Mouse (Mus musculus) forebrain, embryonic 13.5 days (tissue): Measurements from ENCODE around the gene H2afv. TPM values are rescaled to one million over a fixed set of nuclear protein-coding genes. Genes with fewer than 3 reads are reported as not detected.

ENCODE experiments used
- ATAC-seq: fragments of 200-750 bp; cut with Nextera tagmentation; 2 replicates; pipeline ENCODE4 v1.8.0; 2017
- H3K27ac ChIP-seq: fragments of 300-500 bp; sonication (generic); 2 replicates; pipeline ENCODE4 v1.5.1; 2015; ENCODE audit warnings: inconsistent platforms, mild to moderate bottlenecking, moderate library complexity
- H3K27me3 ChIP-seq: fragments of 300-500 bp; sonication (generic); 2 replicates; pipeline ENCODE4 v1.6.1; 2015; ENCODE audit warnings: mild to moderate bottlenecking, inconsistent platforms
- H3K36me3 ChIP-seq: fragments of 300-500 bp; sonication (generic); 2 replicates; pipeline ENCODE4 v1.6.1; 2015; ENCODE audit warnings: mild to moderate bottlenecking, inconsistent platforms; ENCODE audit not compliant: poor library complexity, severe bottlenecking
- H3K4me1 ChIP-seq: fragments of 300-500 bp; sonication (generic); 2 replicates; pipeline ENCODE4 v1.6.1; 2015; ENCODE audit warnings: inconsistent platforms
- H3K4me2 ChIP-seq: fragments of 300-500 bp; sonication (generic); 2 replicates; pipeline ENCODE4 v1.6.1; 2015; ENCODE audit warnings: inconsistent platforms, mild to moderate bottlenecking, moderate library complexity
- H3K4me3 ChIP-seq: fragments of 300-500 bp; sonication (generic); 2 replicates; pipeline ENCODE4 v1.5.1; 2015; ENCODE audit warnings: mild to moderate bottlenecking, inconsistent platforms
- H3K9ac ChIP-seq: fragments of 300-500 bp; sonication (generic); 2 replicates; pipeline ENCODE4 v1.6.1; 2015; ENCODE audit warnings: mild to moderate bottlenecking, inconsistent platforms
- H3K9me3 ChIP-seq: fragments of 300-500 bp; sonication (generic); replicated peaks from 2 replicates; pipeline ENCODE4 v1.6.1; 2016; ENCODE audit warnings: inconsistent platforms
- WGBS: fragments of 180-500 bp; shearing (Covaris S2); methylation state at CpG from one replicate; pipeline ENCODE4 v1.1.7; 2015; 5-methylcytosine and 5-hydroxymethylcytosine counted together
- polyA plus RNA-seq: library from polyadenylated mRNA; unstranded; fragments of >200 nt; fragmentation: Nextera tagmentation; extraction: Ambion mirVana; gene quantifications from 2 replicates; pipeline ENCODE4 v1.2.1, GENCODE M21; 2015

The H2afv gene
- polyA plus RNA-seq: 942 and 1,061 TPM in 2 replicates

DNA sequence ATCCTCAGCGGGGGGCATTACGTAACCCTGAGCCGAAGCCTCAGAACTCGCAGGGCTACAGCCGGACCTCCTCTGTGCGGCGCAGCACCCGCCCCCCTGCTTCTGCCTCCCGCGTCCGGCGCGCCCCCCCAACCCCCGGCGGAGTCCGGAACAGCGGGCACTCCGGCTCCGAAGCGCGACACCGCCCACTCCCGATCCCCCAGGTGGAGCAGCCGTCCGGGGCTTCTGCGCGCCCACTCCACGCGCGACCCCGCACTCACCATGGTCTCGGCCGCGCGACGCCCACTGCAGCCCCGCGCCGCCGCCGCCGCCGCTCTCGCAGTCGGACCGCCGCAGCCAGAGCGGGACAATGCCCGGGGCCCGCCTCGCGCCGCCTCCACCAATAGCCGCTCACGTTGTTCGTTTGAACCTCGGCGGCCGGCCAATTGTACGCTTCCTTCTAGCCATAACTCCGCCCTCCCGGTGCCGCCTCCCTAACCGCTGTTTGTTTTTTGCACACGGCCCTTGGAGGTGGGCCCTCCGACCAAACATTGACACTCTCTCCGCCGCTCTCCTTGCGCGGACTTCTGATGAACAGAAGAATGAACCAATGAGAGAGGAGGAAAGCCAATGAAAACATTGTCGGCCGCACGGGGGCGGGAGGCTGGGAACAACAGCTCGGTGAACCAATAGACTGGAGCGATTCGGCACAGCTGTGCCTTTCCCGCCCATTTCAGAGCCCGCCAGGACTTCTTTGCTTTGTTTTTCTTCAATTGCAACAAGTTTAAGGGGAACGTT lies at the start of gene H2afv:
Gene H2afv (minus strand): TSS at position 367 of the 777 bp plus-strand sequence.
- H3K27me3 ChIP-seq: no peaks in the 10 kb centered on the region
- peak within 1 kb of the TSS; percentile 94 for H3K27ac ChIP-seq
- under 1% methylated on average over 79 of the region's 80 CpGs for WGBS
- H3K36me3 ChIP-seq: peaks cover 11% of the 10 kb centered on the region; the same call in 1 of the 2 replicates
- no peaks in the 10 kb centered on the region for H3K9me3 ChIP-seq
- peak; percentile 99 for ATAC-seq
- H3K4me2 ChIP-seq: peak within 1 kb of the TSS; percentile 68
- peak within 1 kb of the TSS; percentile 70 for H3K4me3 ChIP-seq
- H3K4me1 ChIP-seq: peaks cover 21% of the 10 kb centered on the region
- peak within 1 kb of the TSS; percentile 83 for H3K9ac ChIP-seq

DNA sequence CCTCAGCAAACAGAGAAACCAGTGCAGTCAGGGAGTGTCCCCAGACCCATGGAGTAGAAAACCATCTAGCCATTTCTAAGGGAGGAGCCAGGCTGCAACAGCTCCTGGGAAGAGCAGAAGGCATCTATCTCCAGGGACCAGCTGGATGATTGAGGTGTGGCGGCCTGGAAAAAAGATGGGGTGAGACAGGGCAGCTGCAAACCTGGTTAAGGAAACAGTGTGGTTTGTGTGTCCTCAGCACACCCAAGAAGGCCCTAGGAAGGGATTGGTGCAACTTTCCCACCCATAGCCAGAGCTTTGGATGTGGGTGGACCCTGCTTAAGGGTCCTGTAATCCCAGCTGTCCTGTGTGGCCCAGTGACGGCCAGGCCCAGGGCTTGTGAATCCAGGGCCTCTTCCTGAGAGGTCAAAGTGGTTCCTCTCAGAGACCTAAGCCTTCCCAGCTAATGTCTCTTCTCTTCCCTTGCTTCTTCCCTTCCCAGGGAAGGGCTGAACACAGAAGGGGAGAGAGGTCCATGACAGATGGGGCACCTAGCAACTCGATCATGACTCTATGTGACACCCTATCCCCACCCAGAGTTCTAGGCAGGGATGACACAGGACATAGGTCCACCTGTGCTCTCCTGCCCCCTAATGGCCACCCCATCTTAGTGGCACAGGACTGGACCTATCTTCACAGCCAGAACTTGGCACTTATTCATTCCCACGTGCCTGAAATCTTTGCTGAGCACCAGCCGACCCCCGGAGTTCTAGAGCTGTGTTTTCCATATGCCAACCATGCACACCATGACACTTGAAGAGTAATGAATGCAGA lies 45.7 kb upstream of the H2afv start:
- no peaks in the 10 kb centered on the region for H3K9me3 ChIP-seq
- no peak overlapping the region for H3K4me2 ChIP-seq
- H3K4me1 ChIP-seq: no peaks in the 10 kb centered on the region
- no peak overlapping the region for H3K9ac ChIP-seq
- no peak overlapping the region for H3K4me3 ChIP-seq
- no peaks in the 10 kb centered on the region for H3K36me3 ChIP-seq
- H3K27me3 ChIP-seq: no peaks in the 10 kb centered on the region
- ATAC-seq: no peak
- WGBS: 57% methylated on average over 6 of the region's 6 CpGs
- no peak overlapping the region for H3K27ac ChIP-seq

DNA sequence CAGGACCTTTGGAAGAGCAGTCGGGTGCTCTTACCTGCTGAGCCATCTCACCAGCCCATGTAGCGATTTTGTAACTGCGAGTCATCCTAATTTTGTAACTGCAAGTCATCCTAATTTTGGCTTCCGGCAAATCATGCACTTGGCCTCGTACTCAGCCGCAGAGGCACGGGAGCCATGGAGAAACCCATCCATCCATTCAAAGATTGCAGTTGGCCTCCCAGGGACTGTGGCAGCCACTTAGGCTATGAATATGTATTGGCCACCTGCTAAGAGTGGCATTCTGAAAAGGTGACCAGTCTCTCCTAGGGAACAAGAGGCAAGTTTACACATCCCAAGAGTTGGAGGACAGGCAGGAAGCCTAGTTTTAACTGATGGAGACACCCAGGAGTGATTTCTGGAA lies 45.0 kb upstream of the H2afv start:
- Histone ChIP-seq H3K27me3 (no peaks in the 10 kb centered on the region), H3K4me3 (no peak overlapping the region), H3K36me3 (no peaks in the 10 kb centered on the region), H3K4me2 (no peak overlapping the region), H3K4me1 (no peaks in the 10 kb centered on the region), H3K9me3 (no peaks in the 10 kb centered on the region), H3K27ac (no peak overlapping the region), H3K9ac (no peak overlapping the region)
- 78% methylated on average over 7 of the region's 7 CpGs for WGBS
- ATAC-seq: no peak

DNA sequence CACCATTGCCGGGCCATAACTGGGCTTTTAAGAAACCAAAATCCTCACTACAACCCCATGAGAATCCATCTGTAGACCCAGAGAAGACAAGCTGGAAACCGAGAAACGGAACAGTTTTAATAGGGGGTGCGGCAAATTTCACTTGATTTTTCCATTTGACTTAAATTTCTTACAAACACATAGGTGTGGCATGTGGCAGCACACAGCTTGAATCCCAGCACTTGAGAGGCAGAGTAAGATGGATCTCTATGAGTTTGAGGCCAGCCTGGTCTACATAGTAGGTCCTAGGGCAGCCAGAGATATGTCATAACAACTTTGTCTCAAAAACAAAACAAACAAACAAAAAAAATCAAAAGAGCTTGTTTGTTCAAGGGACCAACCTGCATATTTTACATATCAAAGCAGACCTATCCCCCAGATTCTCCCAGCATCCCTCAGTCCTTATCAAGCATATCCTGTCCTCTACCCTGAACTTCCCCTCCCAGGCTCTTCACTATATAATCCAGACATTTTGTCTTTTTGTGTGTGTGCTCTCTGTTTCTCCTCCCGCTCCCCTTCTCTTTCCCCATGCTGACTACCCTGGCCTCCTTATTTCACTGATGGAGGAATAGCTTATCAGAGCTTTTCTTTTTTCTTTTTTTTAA lies 43.9 kb upstream of the H2afv start:
- ATAC-seq: no peak
- no peaks in the 10 kb centered on the region for H3K27me3 ChIP-seq
- H3K4me1 ChIP-seq: no peaks in the 10 kb centered on the region
- H3K9me3 ChIP-seq: no peaks in the 10 kb centered on the region
- WGBS: 95% methylated on average over 5 of the region's 5 CpGs
- H3K4me3 ChIP-seq: no peak overlapping the region
- H3K27ac ChIP-seq: no peak overlapping the region
- no peaks in the 10 kb centered on the region for H3K36me3 ChIP-seq
- H3K9ac ChIP-seq: no peak overlapping the region
- H3K4me2 ChIP-seq: no peak overlapping the region

DNA sequence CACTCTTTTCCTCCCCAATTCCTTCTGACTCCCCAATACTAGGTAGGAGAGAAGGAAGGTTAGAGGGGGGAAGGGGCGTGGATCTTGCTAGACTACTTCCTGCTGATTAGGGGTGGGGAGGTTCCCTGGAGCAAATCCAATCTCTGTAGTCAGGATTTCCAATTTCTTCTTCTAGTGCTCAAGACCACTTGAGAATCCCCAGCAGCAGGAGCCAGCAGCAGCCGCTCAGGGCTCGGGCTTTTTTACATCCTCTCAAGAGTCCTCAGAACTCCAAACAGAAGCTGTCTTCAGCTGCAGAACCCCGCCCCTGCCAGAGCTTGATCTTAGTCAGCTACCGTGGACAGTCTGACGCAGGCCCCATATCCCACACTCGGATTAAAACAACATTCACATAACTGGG lies 43.3 kb upstream of the H2afv start:
- Histone ChIP-seq H3K27ac (no peak overlapping the region), H3K4me1 (no peaks in the 10 kb centered on the region), H3K27me3 (no peaks in the 10 kb centered on the region), H3K36me3 (no peaks in the 10 kb centered on the region), H3K9ac (no peak overlapping the region), H3K4me2 (no peak overlapping the region), H3K9me3 (no peaks in the 10 kb centered on the region), H3K4me3 (no peak overlapping the region)
- WGBS: 53% methylated on average over 7 of the region's 7 CpGs
- ATAC-seq: no peak

DNA sequence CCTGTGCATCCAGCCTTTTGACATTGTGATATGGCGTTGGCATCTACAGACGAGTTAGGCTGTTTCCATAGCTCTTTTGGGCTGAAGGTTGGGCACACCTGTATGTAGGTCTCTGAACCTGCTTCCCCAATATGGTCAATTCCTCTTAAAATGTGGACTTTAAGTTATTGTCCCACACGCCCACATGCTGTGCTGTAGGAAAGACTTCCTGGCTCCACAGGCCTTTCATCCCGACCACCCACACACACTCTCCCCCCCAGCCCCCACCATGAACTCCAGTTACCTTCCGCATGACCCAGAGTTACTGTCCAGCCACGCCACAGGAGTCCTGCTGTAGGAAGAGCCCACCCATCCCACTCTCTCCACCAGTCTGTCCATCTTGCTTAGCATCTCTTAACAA lies 42.7 kb upstream of the H2afv start:
- Histone ChIP-seq H3K4me3 (no peak overlapping the region), H3K36me3 (no peaks in the 10 kb centered on the region), H3K4me1 (no peaks in the 10 kb centered on the region), H3K9me3 (no peaks in the 10 kb centered on the region), H3K27ac (no peak overlapping the region), H3K27me3 (no peaks in the 10 kb centered on the region), H3K4me2 (no peak overlapping the region), H3K9ac (no peak overlapping the region)
- no peak for ATAC-seq
- 65% methylated on average over 6 of the region's 6 CpGs for WGBS

DNA sequence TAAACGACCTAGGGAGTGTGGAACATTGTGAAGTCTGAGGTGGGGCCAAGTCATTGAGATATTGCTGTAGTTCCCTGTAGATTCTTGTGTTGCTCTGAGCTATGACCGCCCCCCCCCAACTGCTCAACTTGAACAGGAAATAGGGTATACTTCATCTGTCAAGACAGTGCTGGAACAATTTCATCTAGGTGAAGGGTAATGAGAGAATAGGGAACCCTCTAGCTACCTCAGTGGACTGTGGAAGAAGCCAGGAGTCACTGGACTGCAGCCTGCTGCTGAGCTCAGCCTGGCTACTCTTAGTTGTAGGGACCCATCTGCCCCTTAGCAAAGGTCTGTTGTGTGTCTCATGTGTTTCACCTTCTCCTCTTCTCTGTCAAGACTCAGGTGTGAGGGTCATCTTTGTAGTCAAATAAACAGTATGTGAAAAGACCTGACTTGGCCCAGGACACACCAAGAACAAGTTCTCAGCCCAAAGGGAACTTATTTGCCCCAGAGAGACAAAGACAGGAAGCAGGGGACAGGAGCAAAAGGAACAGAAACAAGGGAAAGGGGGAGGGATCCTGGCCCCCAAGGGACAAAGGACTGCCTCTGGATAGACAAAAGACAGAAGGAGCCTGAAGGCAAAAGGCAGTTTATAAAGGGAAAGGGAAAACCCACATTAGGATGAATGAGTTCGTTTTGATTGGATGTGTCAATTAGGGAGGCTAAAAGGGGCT lies 40.2 kb upstream of the H2afv start:
- Histone ChIP-seq H3K4me1 (no peaks in the 10 kb centered on the region), H3K27me3 (no peaks in the 10 kb centered on the region), H3K9ac (no peak overlapping the region), H3K36me3 (no peaks in the 10 kb centered on the region), H3K9me3 (no peaks in the 10 kb centered on the region), H3K4me2 (no peak overlapping the region), H3K27ac (no peak overlapping the region), H3K4me3 (no peak overlapping the region)
- 52% methylated on average over 3 of the region's 3 CpGs for WGBS
- no peak for ATAC-seq

DNA sequence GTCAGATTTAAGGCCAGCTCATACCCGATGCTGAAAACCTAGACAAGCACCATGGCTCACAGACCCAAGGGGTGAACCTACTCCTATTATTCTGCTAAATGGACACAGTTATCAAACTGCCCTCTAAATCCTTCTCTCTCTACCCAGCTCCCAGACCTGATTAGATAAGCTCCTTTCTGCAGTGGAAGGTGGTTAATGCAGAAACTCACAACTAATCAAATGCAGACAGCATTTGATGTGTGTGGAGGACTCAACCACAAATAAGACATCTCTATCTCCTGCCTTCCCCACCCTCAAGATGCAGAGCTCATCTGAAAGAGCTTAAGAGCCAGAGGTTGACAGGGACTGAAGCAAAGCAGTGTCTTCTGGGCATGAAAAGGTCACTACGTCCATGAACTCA lies 38.9 kb upstream of the H2afv start:
- Histone ChIP-seq H3K27me3 (no peaks in the 10 kb centered on the region), H3K9me3 (no peaks in the 10 kb centered on the region), H3K27ac (no peak overlapping the region), H3K36me3 (no peaks in the 10 kb centered on the region), H3K9ac (no peak overlapping the region), H3K4me3 (no peak overlapping the region), H3K4me1 (no peaks in the 10 kb centered on the region), H3K4me2 (no peak overlapping the region)
- no peak for ATAC-seq
- WGBS: 89% methylated on average over 2 of the region's 2 CpGs

DNA sequence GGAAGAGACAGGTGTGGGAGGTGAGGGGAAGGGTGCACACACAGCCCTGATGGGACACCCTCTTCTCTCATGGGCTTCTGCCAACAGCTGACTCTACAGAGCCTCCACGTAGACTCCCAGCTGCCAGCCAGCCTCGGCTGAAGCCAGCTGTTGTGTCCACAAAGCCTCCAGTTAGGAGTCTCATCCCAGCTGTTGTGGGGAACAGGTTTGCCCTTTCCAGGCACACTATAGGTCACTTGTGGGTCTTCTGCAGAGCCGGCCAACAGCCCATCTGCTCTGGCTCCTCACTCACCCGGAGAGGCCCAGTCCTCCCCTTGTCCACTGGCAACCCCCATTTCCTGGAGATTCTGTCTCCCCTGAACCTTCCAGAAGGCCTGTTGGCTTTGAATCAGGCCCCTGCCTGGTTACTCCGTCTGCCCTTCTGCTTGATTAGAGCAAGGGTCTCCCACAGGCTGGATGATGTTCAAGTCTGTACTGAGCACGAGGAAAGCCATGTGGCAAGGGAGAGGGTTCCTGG lies 37.5 kb upstream of the H2afv start:
- Histone ChIP-seq H3K4me3 (no peak overlapping the region), H3K4me1 (no peaks in the 10 kb centered on the region), H3K36me3 (no peaks in the 10 kb centered on the region), H3K9ac (no peak overlapping the region), H3K9me3 (no peaks in the 10 kb centered on the region), H3K27me3 (no peaks in the 10 kb centered on the region), H3K4me2 (no peak overlapping the region), H3K27ac (no peak overlapping the region)
- no peak for ATAC-seq
- WGBS: 75% methylated on average over 6 of the region's 6 CpGs

DNA sequence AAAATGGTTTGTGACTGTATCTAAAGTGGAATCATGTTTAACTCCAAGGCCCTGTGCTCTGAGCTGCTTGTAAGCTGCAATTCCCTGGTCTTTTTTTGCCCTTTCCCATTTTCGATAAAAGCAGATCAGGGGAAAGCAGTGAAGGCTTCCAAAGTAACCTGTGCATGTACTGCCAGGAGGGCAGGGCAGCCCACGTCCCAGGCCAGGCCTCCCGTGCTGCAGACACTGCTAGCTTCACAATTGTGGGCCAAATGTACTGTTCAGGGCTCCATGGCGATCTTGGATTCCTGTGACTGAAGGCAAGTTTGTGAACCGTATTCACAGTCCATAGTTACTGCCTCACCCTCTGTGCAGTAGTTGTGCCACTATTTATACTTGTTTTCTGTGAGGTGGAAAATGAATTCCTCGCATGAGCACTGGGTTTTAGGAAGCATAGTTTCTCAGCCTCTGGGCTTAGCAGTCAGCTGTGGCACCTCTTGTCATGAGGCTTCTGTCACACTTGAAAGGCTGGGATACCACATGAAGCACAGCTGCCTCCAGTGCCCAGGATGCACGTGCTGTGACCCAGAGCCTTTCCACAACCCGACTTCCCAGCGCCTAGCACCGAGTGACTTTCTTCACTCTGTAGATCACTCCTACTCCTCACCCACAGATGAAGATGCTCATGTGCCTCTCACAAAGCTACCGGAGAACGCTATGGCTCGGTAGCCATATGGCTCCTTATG lies 36.6 kb upstream of the H2afv start:
- H3K9me3 ChIP-seq: no peaks in the 10 kb centered on the region
- H3K4me1 ChIP-seq: no peaks in the 10 kb centered on the region
- H3K36me3 ChIP-seq: no peaks in the 10 kb centered on the region
- WGBS: 83% methylated on average over 13 of the region's 13 CpGs
- H3K9ac ChIP-seq: no peak overlapping the region
- no peak overlapping the region for H3K4me3 ChIP-seq
- H3K4me2 ChIP-seq: no peak overlapping the region
- H3K27ac ChIP-seq: no peak overlapping the region
- H3K27me3 ChIP-seq: no peaks in the 10 kb centered on the region
- ATAC-seq: no peak

DNA sequence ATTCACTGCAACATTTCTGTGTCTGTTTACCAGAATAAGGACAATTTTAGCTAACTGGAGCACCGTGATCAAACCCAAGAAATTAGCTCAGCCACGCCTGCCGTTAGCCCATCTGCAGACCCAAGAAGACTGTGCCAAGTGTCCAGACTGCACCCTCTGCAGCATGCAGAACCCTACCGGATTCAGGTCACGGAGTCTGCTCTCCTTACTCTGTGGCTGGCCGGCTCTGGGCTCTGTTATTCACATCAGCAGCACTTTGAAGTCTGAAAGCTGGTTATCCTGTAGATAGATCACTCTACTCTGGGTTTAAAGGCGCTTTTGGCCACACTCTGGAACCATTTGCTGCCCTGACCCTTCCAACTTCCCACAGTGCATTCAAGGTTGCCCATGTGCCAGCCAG lies 35.9 kb upstream of the H2afv start:
- H3K9ac ChIP-seq: no peak overlapping the region
- H3K4me1 ChIP-seq: no peaks in the 10 kb centered on the region
- no peaks in the 10 kb centered on the region for H3K27me3 ChIP-seq
- H3K4me3 ChIP-seq: no peak overlapping the region
- ATAC-seq: no peak
- H3K4me2 ChIP-seq: no peak overlapping the region
- no peaks in the 10 kb centered on the region for H3K9me3 ChIP-seq
- H3K36me3 ChIP-seq: no peaks in the 10 kb centered on the region
- 81% methylated on average over 7 of the region's 7 CpGs for WGBS
- no peak overlapping the region for H3K27ac ChIP-seq
